ENCODE assay signal across 9 mouse cellular contexts in the genomic region with DNA sequence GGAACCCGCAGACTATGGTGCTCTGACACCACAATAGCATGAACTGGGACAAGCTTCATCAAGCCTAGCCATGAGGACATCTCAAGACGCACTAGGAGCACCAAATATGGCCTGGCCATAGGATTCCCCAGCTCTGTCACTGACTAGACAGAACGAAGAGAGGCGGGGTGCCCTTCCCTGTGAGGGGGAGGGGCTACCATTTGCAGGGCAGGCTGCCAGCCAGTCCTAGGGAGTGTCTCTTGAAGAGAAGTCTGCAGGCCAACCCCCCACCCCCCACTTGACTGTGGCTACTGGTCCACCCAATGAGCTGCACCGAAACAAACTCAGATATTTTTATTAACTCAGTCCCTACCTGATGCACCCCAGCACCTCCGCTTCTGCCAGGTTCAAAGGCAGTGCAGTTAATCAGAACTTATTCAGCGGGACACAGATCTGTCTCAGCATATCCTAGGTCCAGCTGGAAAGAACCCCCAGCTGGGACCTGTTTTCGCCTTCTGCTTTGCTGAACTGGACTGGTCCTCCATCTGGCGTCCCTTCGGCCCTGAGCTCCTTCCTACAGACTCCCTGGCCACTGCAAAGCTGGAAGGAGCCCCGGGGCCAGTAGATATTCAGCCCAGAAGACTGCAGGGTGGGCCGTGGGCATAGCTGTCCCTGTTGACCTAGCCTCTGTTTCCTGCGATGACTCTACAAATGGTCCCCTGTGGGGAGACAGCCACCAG. TPM values are rescaled to one million over a fixed set of nuclear protein-coding genes. Genes with fewer than 3 reads are reported as not detected.
DNase-seq lines count a peak whose midpoint lies in the region; ATAC-seq and TF ChIP-seq lines count a peak whose summit lies in the region.
"Had no signal": no experiment of that assay in that cellular context is flagged by ENCODE, and none has a peak within 500 bp of the region (broad histone marks: within the 10 kb centered on the region; RNA-seq: fewer than 3 reads in every experiment).

No protein-coding gene starts in this region.

- WGBS in heart, embryonic 11.5 days (ENCODE audit: insufficient replicate concordance): 49% methylated on average over 13 of the region's 13 CpGs
- 55% methylated on average over 13 of the region's 13 CpGs for WGBS in heart, adult 2 months
- 55% methylated on average over 13 of the region's 13 CpGs for WGBS in midbrain, embryonic 10.5 days
- 52% methylated on average over 13 of the region's 13 CpGs for WGBS in midbrain, embryonic 11.5 days
- 55% methylated on average over 13 of the region's 13 CpGs for WGBS in liver, embryonic 11.5 days

- H3K27ac ChIP-seq in heart, embryonic 11.5 days (ENCODE audit: low read depth, low read length): no peak overlapping the region
- H3K27ac ChIP-seq in heart, adult 2 months: no peak overlapping the region
- no peak overlapping the region; the same call in 1 of the 2 replicates for H3K27ac ChIP-seq in midbrain, embryonic 10.5 days (replicated peaks)
- H3K27ac ChIP-seq in midbrain, embryonic 11.5 days (ENCODE audit: low read depth, low read length): no peak overlapping the region
- H3K27ac ChIP-seq in liver, embryonic 11.5 days (ENCODE audit: low read depth, low read length): no peak overlapping the region
- H3K27ac ChIP-seq: limb, embryonic 15.5 days had no signal

- intact Hi-C loops in heart, adult 2 months (cut with DNase I): loop anchor here (10.0 kb wide), 1 partner anchor 651 kb away; no protein-coding TSS in a partner anchor

- no peak overlapping the region for H3K4me3 ChIP-seq in heart, embryonic 11.5 days (ENCODE audit: low read depth, low read length)
- H3K4me3 ChIP-seq in heart, adult 2 months: no peak overlapping the region
- peak overlapping the region; percentile 34; the same call in 1 of the 2 replicates for H3K4me3 ChIP-seq in midbrain, embryonic 10.5 days
- no peak overlapping the region for H3K4me3 ChIP-seq in midbrain, embryonic 11.5 days (ENCODE audit: low read depth, low read length)
- H3K4me3 ChIP-seq in liver, embryonic 11.5 days (ENCODE audit: low read depth, low read length): no peak overlapping the region
- H3K4me3 ChIP-seq: limb, embryonic 15.5 days had no signal

- H3K9me3 ChIP-seq in heart, embryonic 11.5 days (replicated peaks; ENCODE audit: control insufficient read depth, low read length): no peaks in the 10 kb centered on the region
- H3K9me3 ChIP-seq in midbrain, embryonic 10.5 days (replicated peaks): no peaks in the 10 kb centered on the region
- H3K9me3 ChIP-seq in midbrain, embryonic 11.5 days (ENCODE audit: control insufficient read depth, low read length): no peaks in the 10 kb centered on the region
- no peaks in the 10 kb centered on the region for H3K9me3 ChIP-seq in liver, embryonic 11.5 days (ENCODE audit: control insufficient read depth, low read length)
- H3K9me3 ChIP-seq: limb, embryonic 15.5 days had no signal

- H3K79me2 ChIP-seq in heart, adult 2 months (replicated peaks; ENCODE audit: control insufficient read depth, insufficient read depth, low read length): no peaks in the 10 kb centered on the region

- no peak for TF ChIP-seq POLR2A in heart, adult 2 months (IDR thresholded peaks at IDR 0.05; ENCODE audit: insufficient read depth, low read depth, low read length)

- no peaks in the 10 kb centered on the region for H3K36me3 ChIP-seq in heart, embryonic 11.5 days (ENCODE audit: control insufficient read depth, insufficient read depth, low read length)
- H3K36me3 ChIP-seq in heart, adult 2 months (ENCODE audit: control insufficient read depth, insufficient read depth, low read length): no peaks in the 10 kb centered on the region
- no peaks in the 10 kb centered on the region for H3K36me3 ChIP-seq in midbrain, embryonic 10.5 days
- no peaks in the 10 kb centered on the region for H3K36me3 ChIP-seq in midbrain, embryonic 11.5 days (ENCODE audit: control insufficient read depth, insufficient read depth, low read length)
- H3K36me3 ChIP-seq in liver, embryonic 11.5 days (ENCODE audit: control insufficient read depth, insufficient read depth, low read length): no peaks in the 10 kb centered on the region
- H3K36me3 ChIP-seq: limb, embryonic 15.5 days had no signal

- H3K4me2 ChIP-seq in heart, embryonic 11.5 days: peak overlapping the region; percentile 45
- H3K4me2 ChIP-seq in midbrain, embryonic 11.5 days: no peak overlapping the region; the same call in 1 of the 2 replicates
- H3K4me2 ChIP-seq in liver, embryonic 11.5 days: peak overlapping the region; percentile 50; the same call in 1 of the 2 replicates
- H3K4me2 ChIP-seq: limb, embryonic 15.5 days had no signal

- TF ChIP-seq EP300 in heart, adult 2 months (IDR thresholded peaks at IDR 0.05; ENCODE audit: insufficient read depth, low read depth, low read length): no peak

- TF ChIP-seq CTCF in heart, adult 2 months (IDR thresholded peaks at IDR 0.05): no peak

- ATAC-seq in heart, embryonic 11.5 days (replicated peaks; ENCODE audit: insufficient number of reproducible peaks, low FRiP score, low TSS enrichment): no peak
- ATAC-seq in midbrain, embryonic 11.5 days (ENCODE audit: low FRiP score): no peak
- ATAC-seq in liver, embryonic 11.5 days (replicated peaks; ENCODE audit: low FRiP score): 0 out of 2 replicates have a peak, but pooled peaks have one; percentile 35

- no peaks in the 10 kb centered on the region for H3K27me3 ChIP-seq in heart, embryonic 11.5 days (ENCODE audit: control insufficient read depth, insufficient read depth, low read length)
- H3K27me3 ChIP-seq in heart, adult 2 months (ENCODE audit: control insufficient read depth, insufficient read depth, low read length): no peaks in the 10 kb centered on the region
- H3K27me3 ChIP-seq in midbrain, embryonic 10.5 days (ENCODE audit: low read depth, poor library complexity, severe bottlenecking): peaks cover 82% of the 10 kb centered on the region
- H3K27me3 ChIP-seq in midbrain, embryonic 11.5 days (ENCODE audit: control insufficient read depth, insufficient read depth, low read length): no peaks in the 10 kb centered on the region; the same call in 1 of the 2 replicates
- H3K27me3 ChIP-seq in liver, embryonic 11.5 days (replicated peaks; ENCODE audit: control insufficient read depth, insufficient read depth, low read length): no peaks in the 10 kb centered on the region
- H3K27me3 ChIP-seq: limb, embryonic 15.5 days had no signal

- no peak overlapping the region for H3K9ac ChIP-seq in heart, embryonic 11.5 days (ENCODE audit: low read depth, low read length)
- H3K9ac ChIP-seq in heart, adult 2 months (ENCODE audit: low read depth, low read length): no peak overlapping the region
- H3K9ac ChIP-seq in midbrain, embryonic 11.5 days (ENCODE audit: low read length): no peak overlapping the region
- H3K9ac ChIP-seq in liver, embryonic 11.5 days (ENCODE audit: low read depth, low read length): no peak overlapping the region
- H3K9ac ChIP-seq: limb, embryonic 15.5 days had no signal

- H3K4me1 ChIP-seq in heart, embryonic 11.5 days (ENCODE audit: control insufficient read depth, insufficient read depth, low read length): peaks cover 28% of the 10 kb centered on the region
- no peaks in the 10 kb centered on the region for H3K4me1 ChIP-seq in heart, adult 2 months (ENCODE audit: control insufficient read depth, insufficient read depth, low read length)
- peaks cover 46% of the 10 kb centered on the region for H3K4me1 ChIP-seq in midbrain, embryonic 10.5 days
- peaks cover 18% of the 10 kb centered on the region for H3K4me1 ChIP-seq in midbrain, embryonic 11.5 days (ENCODE audit: control insufficient read depth, insufficient read depth, low read length)
- H3K4me1 ChIP-seq in liver, embryonic 11.5 days (replicated peaks; ENCODE audit: control insufficient read depth, insufficient read depth, low read length): peaks cover 14% of the 10 kb centered on the region

- DNase-seq in heart, adult 2 months: no peak
- DNase-seq in midbrain, embryonic 10.5 days (ENCODE audit: low spot score): no peak
- no peak for DNase-seq in midbrain, embryonic 11.5 days (ENCODE audit: low spot score, missing footprints)
- peak; percentile 47 to 58 for DNase-seq in cerebellum, postnatal 25 days
- no peak for DNase-seq in liver, embryonic 11.5 days (ENCODE audit: low spot score)
- no peak for DNase-seq in ovary, adult 18-20 months (ENCODE audit: low spot score)
- DNase-seq in adrenal gland, postnatal 10 days: no peak

RNA-seq across cellular contexts. Expression of a gene that starts 23.7 kb away (rescaled TPM):
- polyA plus RNA-seq in heart, embryonic 11.5 days (2014; fragmentation: Nextera tagmentation; extraction: Ambion mirVana): 66.4 and 71.2 TPM in 2 replicates
- total RNA-seq in heart, adult 2 months (2021): under 1 TPM; 0.50 to 0.86 TPM
- 1.8 and 2.5 TPM in 2 replicates for polyA plus RNA-seq in heart, adult 2 months (2012; rRNA removed)
- 21.0 and 29.3 TPM in 2 replicates for polyA plus RNA-seq in midbrain, embryonic 10.5 days (2016; fragmentation: Nextera tagmentation; extraction: Ambion mirVana)
- 29.9 and 31.0 TPM in 2 replicates for polyA plus RNA-seq in midbrain, embryonic 11.5 days (2014; fragmentation: Nextera tagmentation; extraction: Ambion mirVana)
- 130 and 137 TPM in 2 replicates for polyA plus RNA-seq in liver, embryonic 11.5 days (2014; fragmentation: Nextera tagmentation; extraction: Ambion mirVana)
- total RNA-seq in adrenal gland, postnatal 10 days (2021): 10 to 100 TPM; 51.4 to 81.8 TPM

Comparison
In these comparisons a context has a peak if more than half of its experiments do, and no peak if none do; other contexts are left out.
1. DNase-seq: peak in cerebellum, postnatal 25 days (2 of 2); none in heart, adult 2 months (0 of 2), midbrain, embryonic 10.5 days (single experiment), midbrain, embryonic 11.5 days (single experiment), liver, embryonic 11.5 days (single experiment), ovary, adult 18-20 months (single experiment) and adrenal gland, postnatal 10 days (single experiment).